Mouse (Mus musculus) ES-E14 (cell line): ENCODE data around the gene Olfr764-ps1.

ENCODE experiments used
- HCFC1 ChIP-seq: IDR thresholded peaks from 2 replicates; pipeline ENCODE4 v1.6.1; 2012; ENCODE audit warnings: low read length, inconsistent platforms, borderline replicate concordance; ENCODE audit not compliant: insufficient read depth
- MAFK ChIP-seq: IDR thresholded peaks from 2 replicates; pipeline ENCODE4 v1.6.1; 2014; ENCODE audit warnings: mild to moderate bottlenecking, low read depth, low read length, inconsistent platforms; ENCODE audit not compliant: insufficient read depth

DNA sequence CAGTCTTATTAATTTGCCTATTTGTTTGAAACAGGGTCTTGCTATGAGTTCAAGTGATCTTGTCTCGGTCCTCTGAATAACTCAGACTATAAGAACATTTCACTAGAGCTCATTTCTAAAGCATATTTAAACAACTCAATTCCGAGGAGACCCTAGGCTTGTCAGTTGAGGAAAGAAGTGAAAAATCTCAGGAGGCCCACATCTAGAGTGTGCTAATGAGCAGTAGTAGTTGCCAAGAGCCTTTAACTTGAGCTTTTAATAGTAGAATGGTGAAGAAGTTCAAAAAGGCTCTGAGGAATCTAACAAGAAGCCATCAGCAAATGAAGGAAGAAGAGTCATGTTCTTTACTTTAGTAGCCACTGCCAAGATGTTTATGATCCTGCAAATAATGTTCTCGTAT, at the start of gene Olfr764-ps1:
- TF ChIP-seq HCFC1 (no peak), MAFK (no peak)
